Mouse (Mus musculus) adrenal gland, postnatal 36 days (tissue): ENCODE measurements around the gene Rnf138rt1. TPM values are rescaled to one million over a fixed set of nuclear protein-coding genes. Genes with fewer than 3 reads are reported as not detected.

Experiments
- DNase-seq, 2 experiments: peaks; one replicate each; pipeline ENCODE4 v3.0.0; 2021; ENCODE audit warnings: mixed read lengths in 1 of 2
- long read RNA-seq, 2 experiments: library from polyadenylated mRNA; stranded (forward); transcript quantifications; one replicate each; pipeline ENCODE4 v2.0.0; 2021; ENCODE audit warnings: borderline sequencing depth in 2 of 2
- total RNA-seq, 2 experiments: library from RNA; stranded (reverse); gene quantifications; 2 replicates each; pipeline ENCODE4 v1.2.3; 2021

The Rnf138rt1 gene
- 1 to 10 TPM in 1 of 2 experiments, under 1 TPM in 1; 0.56 to 1.7 TPM for total RNA-seq
- long read RNA-seq, experiment 1, partial matches to known transcripts, result 0 of 2 reads
- long read RNA-seq, experiment 1, other reads (novel, unspliced or antisense), result 0 of 2 reads
- long read RNA-seq, experiment 2, result 0 reads

- peak; percentile 55 to 63 for DNase-seq
Observed at GRCm38 (mm10) chrX:163760617-163761434, at the start of gene Rnf138rt1. Rnf138rt1 (minus strand) TSS chrX:163761329.

GRCm38 (mm10) chrX:163807270-163807669 lies 46.1 kb upstream of the Rnf138rt1 start:
- DNase-seq, result no peak

GRCm38 (mm10) chrX:163766290-163766689 lies 5.2 kb upstream of the Rnf138rt1 start:
- no peak for DNase-seq

- DNase-seq, result no peak
Observed at GRCm38 (mm10) chrX:163761435-163761828, 303 bp upstream of the Rnf138rt1 start.

GRCm38 (mm10) chrX:163745996-163746395 lies 15.1 kb downstream of the Rnf138rt1 start:
- no peak for DNase-seq

- no peak for DNase-seq
Observed at GRCm38 (mm10) chrX:163743896-163744295, 17.2 kb downstream of the Rnf138rt1 start.

- DNase-seq, result peak in 1 of 2 experiments; percentile 13
Observed at GRCm38 (mm10) chrX:163738904-163739303, 22.2 kb downstream of the Rnf138rt1 start.

GRCm38 (mm10) chrX:163734145-163734544 lies 27.0 kb downstream of the Rnf138rt1 start:
- no peak for DNase-seq

- DNase-seq, result no peak
Observed at GRCm38 (mm10) chrX:163723630-163724029, 37.5 kb downstream of the Rnf138rt1 start.

GRCm38 (mm10) chrX:163722785-163723577 lies 38.1 kb downstream of the Rnf138rt1 start:
- peak in 1 of 2 experiments; percentile 3 for DNase-seq

- no peak for DNase-seq
Observed at GRCm38 (mm10) chrX:163720597-163720996, 40.5 kb downstream of the Rnf138rt1 start.

Other genes with a start within 250 kb of the Rnf138rt1 start
- 1 to 10 TPM; 5.8 to 6.6 TPM for gene Grpr, start 211.7 kb downstream of the Rnf138rt1 start, total RNA-seq
- gene Ap1s2, start 147.7 kb upstream of the Rnf138rt1 start, total RNA-seq, result 10 to 100 TPM; 16.2 to 21.5 TPM
- 10 to 100 TPM; 23.7 to 30.2 TPM for gene Zrsr2, start 197.3 kb upstream of the Rnf138rt1 start, total RNA-seq